Mouse (Mus musculus): Measurements from ENCODE around the gene Ubox5.

GRCm38 (mm10) chr2:130677211-130677610 is 47.4 kb upstream of the Ubox5 start:
- TF ChIP-seq POLR2A (IDR thresholded peaks at IDR 0.05; ENCODE audit: low read depth, low read length), result no peak
- no peak for TF ChIP-seq CTCF (conservative IDR thresholded peaks at IDR 0.05; ENCODE audit: insufficient read depth, insufficient read length, low read depth, low read length)
